Mouse (Mus musculus): ENCODE measurements around the gene Smurf2.
A peak's percentile ranks its signal among the peaks of the same experiment; 100 is the strongest.

DNA sequence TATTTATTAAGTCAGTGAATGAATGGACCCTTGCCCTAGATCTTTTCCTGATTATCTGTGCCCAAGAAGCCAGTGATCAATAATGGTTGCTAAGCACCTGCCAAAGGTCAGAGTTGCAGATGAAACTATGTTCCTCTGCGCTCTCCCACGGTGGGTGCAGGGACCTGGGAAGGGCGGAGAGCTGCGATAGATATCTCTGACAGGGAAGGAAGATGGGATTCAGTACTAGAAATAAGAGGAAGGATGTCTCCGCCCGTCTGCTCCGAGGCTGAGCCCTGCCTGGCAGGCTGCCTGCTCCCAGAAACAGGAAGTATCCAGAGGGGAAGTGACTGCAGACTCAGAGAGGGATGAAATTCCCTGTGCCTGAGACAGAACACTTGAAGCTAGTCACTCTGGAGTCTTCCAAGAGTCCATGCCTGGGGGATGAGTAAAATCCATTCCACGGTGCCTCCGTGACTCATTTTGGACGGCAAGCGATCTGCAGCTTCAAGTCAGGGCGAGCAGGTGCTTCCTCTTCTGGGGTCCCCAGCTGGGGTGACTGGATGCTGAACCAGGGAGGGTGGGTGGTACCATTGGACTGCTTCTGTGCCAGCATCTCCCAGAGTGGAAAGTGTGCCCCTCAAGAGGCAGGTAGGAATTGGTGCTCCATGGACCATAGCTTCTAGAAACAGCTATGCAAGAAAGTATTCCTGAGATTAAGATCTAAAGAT lies 36.9 kb upstream of the Smurf2 start:
- TF ChIP-seq EP300 (IDR thresholded peaks at IDR 0.05) (peak; percentile 82), CTCF (IDR thresholded peaks at IDR 0.05) (no peak)

Measured in lung, postnatal 0 days (tissue).